Comparison of ENCODE assay signal across 10 mouse cellular contexts in genomic region chr12:33285354-33285753, GRCm38 (mm10).
A peak's percentile ranks its signal among the peaks of the same experiment; 100 is the strongest.
DNase-seq lines count a peak whose midpoint lies in the region.
"Had no signal": no experiment of that assay in that cellular context is flagged by ENCODE, and none has a peak within 500 bp of the region (broad histone marks: within the 10 kb centered on the region; RNA-seq: fewer than 3 reads in every experiment).

No protein-coding gene starts in this region.

- no peak for DNase-seq in heart, embryonic 10.5 days (ENCODE audit: low spot score)
- DNase-seq in heart, postnatal 4 days = no peak
- DNase-seq in kidney, adult 8-10 months = peak; percentile 52 to 53
- no peak for DNase-seq in kidney, postnatal 4 days
- DNase-seq in 3134 (ENCODE audit: extremely low read depth, insufficient read length, low spot score) (peak; percentile 42), MN1 (ENCODE audit: low spot score) (no peak)
- DNase-seq in fibroblast of lung, adult 2 months (ENCODE audit: low read depth) = peak; percentile 60
- no peak for DNase-seq in left cerebral cortex, postnatal 36 days (ENCODE audit: low spot score in 2 of 2)
- DNase-seq: gastrocnemius, postnatal 14 days had no signal

- H3K4me1 ChIP-seq in heart, embryonic 10.5 days = peaks cover 48% of the 10 kb centered on the region

- no peaks in the 10 kb centered on the region for H3K27me3 ChIP-seq in heart, embryonic 10.5 days (ENCODE audit: insufficient read depth, poor library complexity, severe bottlenecking)

- intact Hi-C loops in left cerebral cortex, postnatal 36 days (cut with DNase I) = no loop called here

- no peak overlapping the region for H3K4me3 ChIP-seq in heart, embryonic 10.5 days

- H3K9me3 ChIP-seq in heart, embryonic 10.5 days = no peaks in the 10 kb centered on the region

- H3K27ac ChIP-seq in heart, embryonic 10.5 days = peak overlapping the region; percentile 47; the same call in 1 of the 2 replicates
- H3K27ac ChIP-seq: stomach, postnatal 0 days had no signal

- WGBS in heart, embryonic 10.5 days = 32% methylated on average over 4 of the region's 4 CpGs

- no peaks in the 10 kb centered on the region for H3K36me3 ChIP-seq in heart, embryonic 10.5 days

Comparison
In these comparisons a context has a peak if more than half of its experiments do, and no peak if none do; other contexts are left out.
1. DNase-seq: peak in kidney, adult 8-10 months (2 of 2), 3134 (single experiment) and fibroblast of lung, adult 2 months (single experiment); none in heart, embryonic 10.5 days (single experiment), heart, postnatal 4 days (single experiment), kidney, postnatal 4 days (0 of 2), left cerebral cortex, postnatal 36 days (0 of 2) and MN1 (single experiment).